Mouse (Mus musculus): ENCODE measurements around the gene Slc44a1.

Gene Slc44a1

GRCm38 (mm10) chr4:53465887-53466286, 25.7 kb downstream of the Slc44a1 start:
- no peak for DNase-seq (ENCODE audit: low spot score in 2 of 2)

DNA sequence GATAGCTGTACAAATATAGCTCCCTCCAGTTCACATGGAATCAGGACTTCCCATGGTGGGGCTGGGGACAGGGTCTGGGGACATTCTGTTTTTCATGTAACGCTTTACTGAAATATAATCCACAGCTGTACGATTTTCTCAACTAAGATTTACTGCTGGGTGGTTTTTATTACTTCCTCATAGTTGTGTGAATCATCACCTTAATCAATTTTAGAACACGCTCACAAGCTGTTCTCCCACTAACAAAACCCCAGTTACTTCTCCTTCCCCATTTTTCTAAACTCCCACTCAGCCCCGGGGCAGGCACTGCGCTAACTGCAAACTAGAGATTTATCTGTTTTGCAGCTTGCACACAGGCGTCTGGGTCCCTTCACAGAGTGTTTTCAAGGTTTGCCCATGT, 28.8 kb downstream of the Slc44a1 start:
- no peak for DNase-seq (ENCODE audit: low spot score in 2 of 2)

DNA sequence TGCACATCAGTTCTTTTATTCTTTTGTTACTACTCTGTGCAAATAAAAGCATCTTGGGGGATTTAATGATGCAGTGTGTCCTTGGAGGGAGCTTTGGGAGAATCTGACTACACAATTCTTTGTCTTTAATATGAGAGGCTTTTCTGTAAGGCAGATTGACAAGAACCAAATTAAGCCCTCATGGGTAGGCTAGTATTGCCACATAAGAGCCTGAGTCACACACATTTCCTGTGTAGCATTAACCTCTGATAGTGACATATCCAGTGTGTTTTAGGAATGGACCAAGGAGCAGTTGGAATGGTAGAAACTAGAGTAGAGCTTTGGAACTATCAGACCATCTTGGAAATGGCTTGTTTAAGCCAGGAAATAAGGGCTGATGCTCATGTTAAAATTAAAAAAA, 33.9 kb downstream of the Slc44a1 start:
- DNase-seq (ENCODE audit: low spot score in 2 of 2), result no peak

DNA sequence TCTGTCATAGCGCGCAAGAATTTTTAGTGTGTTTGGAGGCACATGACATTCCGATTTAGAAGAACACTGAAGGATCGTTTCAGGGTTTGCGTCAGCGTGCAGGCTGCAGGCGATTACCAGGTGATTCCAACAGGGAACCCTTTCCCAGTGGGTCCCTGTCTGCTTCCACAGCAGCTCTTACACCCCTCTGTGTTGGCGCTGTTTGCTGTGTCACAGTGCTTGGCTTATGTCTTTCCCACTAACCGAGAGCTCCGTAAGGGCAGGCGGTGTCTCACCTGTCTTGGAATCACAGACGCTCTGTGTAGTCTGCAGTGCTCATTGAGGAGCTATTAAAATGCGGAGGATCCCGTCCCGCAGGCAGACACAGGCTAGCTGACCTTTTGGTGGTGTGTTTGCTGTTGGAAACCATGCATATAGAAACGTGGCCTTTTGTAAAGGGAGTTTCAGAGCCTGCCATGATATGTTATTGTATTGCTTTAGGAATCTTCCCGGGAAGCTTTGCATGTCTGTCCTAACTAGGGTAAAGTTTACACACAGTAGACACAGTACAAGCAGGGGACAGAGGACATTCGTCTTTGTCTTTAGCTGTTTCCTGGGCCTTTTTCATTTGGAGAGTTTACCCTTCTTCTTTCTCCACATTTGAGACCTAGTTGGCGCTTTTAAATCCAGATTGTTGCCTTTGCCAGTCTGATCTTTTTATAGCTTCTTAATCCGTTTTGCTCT, 35.2 kb downstream of the Slc44a1 start:
- DNase-seq (ENCODE audit: low spot score in 2 of 2), result no peak

GRCm38 (mm10) chr4:53478644-53479043, 38.4 kb downstream of the Slc44a1 start:
- no peak for DNase-seq (ENCODE audit: low spot score in 2 of 2)

GRCm38 (mm10) chr4:53487216-53488188, 47.3 kb downstream of the Slc44a1 start:
- DNase-seq (ENCODE audit: low spot score in 2 of 2), result no peak

- DNase-seq (ENCODE audit: low spot score in 2 of 2), result no peak
Observed at GRCm38 (mm10) chr4:53488803-53489202, 48.6 kb downstream of the Slc44a1 start.

DNA sequence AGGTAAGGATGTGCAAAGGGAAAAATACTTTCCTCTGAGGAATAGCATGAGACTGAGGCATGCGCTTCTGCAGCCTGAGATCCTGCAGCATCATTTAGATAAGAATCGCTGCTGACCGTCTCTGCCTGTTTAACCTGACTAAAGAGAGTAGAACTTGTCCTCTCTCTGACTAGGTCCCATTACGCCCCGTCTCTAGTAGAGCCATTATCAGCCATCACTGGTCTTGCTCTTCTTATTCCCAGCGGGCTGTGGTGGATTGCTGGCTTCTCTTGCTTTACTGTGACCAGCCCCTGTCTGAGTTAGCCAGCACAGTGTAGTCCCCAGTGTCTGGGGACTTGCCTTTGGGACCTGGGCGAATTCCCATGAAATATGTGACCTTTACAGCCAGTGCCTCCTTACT, 50.2 kb downstream of the Slc44a1 start:
- no peak for DNase-seq (ENCODE audit: low spot score in 2 of 2)

DNA sequence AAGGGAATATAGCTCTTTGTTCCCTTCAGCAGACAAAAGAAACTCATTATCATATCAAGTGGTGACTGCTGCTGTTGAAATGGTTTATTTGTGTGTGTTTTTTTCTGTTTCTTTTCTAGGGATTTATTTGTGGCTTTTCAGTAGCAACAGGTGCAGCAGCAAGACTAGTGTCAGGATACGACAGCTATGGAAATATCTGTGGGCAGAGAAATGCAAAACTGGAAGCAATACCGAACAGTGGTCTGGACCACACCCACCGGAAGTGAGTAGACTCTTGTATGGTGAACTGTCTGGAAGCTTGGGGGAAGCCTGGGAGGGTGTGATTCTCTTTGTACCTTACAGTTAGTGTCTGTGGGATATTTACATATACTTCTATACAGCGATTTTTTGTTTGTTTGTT, 51.1 kb downstream of the Slc44a1 start:
- DNase-seq (ENCODE audit: low spot score in 2 of 2), result no peak

GRCm38 (mm10) chr4:53495646-53496045, 55.4 kb downstream of the Slc44a1 start:
- DNase-seq (ENCODE audit: low spot score in 2 of 2), result no peak

- DNase-seq (ENCODE audit: low spot score in 2 of 2), result no peak
Observed at GRCm38 (mm10) chr4:53502764-53503163, 62.6 kb downstream of the Slc44a1 start.

GRCm38 (mm10) chr4:53512131-53512916, 72.1 kb downstream of the Slc44a1 start:
- DNase-seq (ENCODE audit: low spot score in 2 of 2), result no peak

DNA sequence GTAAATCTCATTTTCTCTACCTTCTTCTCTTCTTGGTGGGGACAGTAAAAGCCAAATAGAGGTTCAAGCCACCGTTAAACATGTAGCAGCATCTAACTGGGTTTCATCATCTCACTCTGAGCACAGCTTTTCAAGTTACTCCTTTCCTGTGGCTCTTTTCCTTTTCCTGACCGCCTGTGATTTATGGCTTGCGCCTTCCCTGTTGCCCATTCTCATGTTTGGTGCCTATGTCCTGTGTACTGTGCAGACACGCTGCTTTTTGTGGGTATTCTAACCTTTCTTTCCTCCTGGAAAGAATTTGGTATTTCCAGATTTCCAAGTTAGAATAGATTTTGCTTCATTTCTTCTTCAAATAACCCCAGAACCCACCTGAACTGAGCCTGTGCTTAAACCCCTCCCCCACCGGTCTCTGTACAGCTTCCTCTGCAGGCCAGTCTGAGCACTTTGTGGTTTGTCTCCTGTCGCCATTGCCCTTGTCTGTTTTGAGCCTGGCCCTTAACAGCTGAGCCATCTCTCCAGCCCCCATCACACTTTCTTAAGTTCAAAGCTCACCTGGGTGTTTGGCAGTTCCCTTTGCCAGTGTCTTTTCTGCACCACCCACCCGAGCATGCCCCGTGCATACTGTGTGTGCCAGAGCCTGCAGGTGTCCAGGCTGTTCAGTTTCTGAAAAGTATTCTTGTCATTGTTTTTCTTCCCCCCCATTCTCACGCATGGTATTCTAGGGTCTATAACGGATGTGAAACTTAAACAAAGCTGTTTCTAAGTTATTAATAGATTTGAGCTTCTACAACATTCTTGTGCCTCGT, 73.3 kb downstream of the Slc44a1 start:
- no peak for DNase-seq (ENCODE audit: low spot score in 2 of 2)

- DNase-seq (ENCODE audit: low spot score in 2 of 2), result no peak
Observed at GRCm38 (mm10) chr4:53516011-53516532, 75.9 kb downstream of the Slc44a1 start.

DNA sequence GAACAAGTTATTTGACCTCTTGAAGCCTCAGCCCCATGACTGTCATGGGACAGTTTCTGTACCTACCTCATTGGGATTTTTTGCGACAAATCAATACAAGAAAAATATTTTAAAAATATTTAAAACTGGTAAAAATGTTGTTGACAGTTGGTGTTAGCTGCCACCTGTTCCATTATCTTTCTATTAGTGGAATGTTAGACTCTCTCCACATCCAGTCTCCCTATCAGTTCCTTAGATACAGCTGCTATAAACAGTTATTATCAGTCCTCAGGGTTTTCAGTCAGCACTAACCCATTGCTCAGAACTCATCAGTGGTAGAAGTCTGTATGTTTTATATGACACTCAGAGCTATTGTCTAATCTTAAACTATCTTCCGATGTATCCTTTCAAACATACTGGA, 79.2 kb downstream of the Slc44a1 start:
- no peak for DNase-seq (ENCODE audit: low spot score in 2 of 2)

- DNase-seq (ENCODE audit: low spot score in 2 of 2), result no peak
Observed at GRCm38 (mm10) chr4:53521028-53521427, 80.8 kb downstream of the Slc44a1 start.

- no peak for DNase-seq (ENCODE audit: low spot score in 2 of 2)
Observed at GRCm38 (mm10) chr4:53522655-53523054, 82.4 kb downstream of the Slc44a1 start.

DNA sequence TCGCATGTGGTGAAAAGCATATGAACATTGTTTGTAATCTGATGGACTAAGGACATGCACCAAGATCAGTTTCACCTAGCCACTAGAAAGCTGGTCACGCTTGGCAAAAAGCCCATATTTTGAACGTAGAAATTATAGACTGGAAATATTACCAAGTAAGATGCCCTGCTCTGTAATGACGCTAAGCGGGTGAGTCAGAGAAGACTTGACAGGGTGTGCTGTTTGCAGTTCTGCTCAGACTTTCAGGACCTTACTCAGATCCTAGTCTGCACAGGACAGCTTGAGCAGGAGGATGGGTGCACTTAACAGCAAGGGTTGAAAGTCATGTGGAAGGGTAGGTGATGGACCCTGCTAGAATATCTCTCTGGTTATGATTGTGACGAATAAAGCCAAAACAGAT, 85.3 kb downstream of the Slc44a1 start:
- no peak for DNase-seq (ENCODE audit: low spot score in 2 of 2)

DNA sequence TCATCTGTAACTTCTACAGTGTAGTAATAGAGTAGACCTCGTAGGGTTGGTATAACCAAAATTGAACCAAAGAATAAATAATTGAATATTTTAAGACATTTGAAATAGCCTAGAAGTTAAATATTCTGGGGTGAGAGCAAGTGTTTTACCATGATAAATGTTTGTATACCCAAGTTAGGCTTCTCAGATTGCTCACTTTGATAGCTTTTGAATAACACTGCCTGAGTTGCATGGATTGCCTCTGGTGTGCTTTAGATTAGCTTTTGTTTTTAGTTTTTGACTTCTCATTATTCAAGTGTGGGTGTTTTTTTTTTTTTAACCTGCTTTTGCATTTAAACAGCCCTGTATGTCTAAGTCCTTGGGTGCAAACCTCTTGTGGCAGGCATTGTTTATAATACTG, 85.8 kb downstream of the Slc44a1 start:
- DNase-seq (ENCODE audit: low spot score in 2 of 2), result no peak

GRCm38 (mm10) chr4:53526446-53526845, 86.2 kb downstream of the Slc44a1 start:
- DNase-seq (ENCODE audit: low spot score in 2 of 2), result no peak

GRCm38 (mm10) chr4:53535795-53536194, 95.6 kb downstream of the Slc44a1 start:
- no peak for DNase-seq (ENCODE audit: low spot score in 2 of 2)

Measured in urinary bladder, postnatal 4 days (tissue).